Mouse (Mus musculus) kidney, adult 2 months (tissue): Measurements from ENCODE around the gene Rufy3. TPM values are rescaled to one million over a fixed set of nuclear protein-coding genes. Genes with fewer than 3 reads are reported as not detected.
A peak's percentile ranks its signal among the peaks of the same experiment; 100 is the strongest.

Experiments used
- DNase-seq: peaks from one replicate; pipeline ENCODE4 v3.0.0; 2021
- H3K27ac ChIP-seq: fragments of 200-500 bp; 2 replicates; pipeline ENCODE4 v1.5.1; 2012; ENCODE audit warnings: low read depth, low read length, control low read depth, inconsistent platforms; ENCODE audit not compliant: insufficient read depth
- H3K27me3 ChIP-seq: fragments of 200-500 bp; replicated peaks from 2 replicates; pipeline ENCODE4 v1.6.1; 2012; ENCODE audit warnings: mild to moderate bottlenecking, moderate library complexity, low read length, inconsistent platforms; ENCODE audit not compliant: control insufficient read depth, insufficient read depth
- H3K36me3 ChIP-seq: fragments of 200-500 bp; 2 replicates; pipeline ENCODE4 v1.6.1; 2012; ENCODE audit warnings: mild to moderate bottlenecking, moderate library complexity, low read length, inconsistent platforms; ENCODE audit not compliant: control insufficient read depth, insufficient read depth
- H3K4me1 ChIP-seq: fragments of 200-500 bp; 2 replicates; pipeline ENCODE4 v1.6.1; 2011; ENCODE audit warnings: low read length; ENCODE audit not compliant: control insufficient read depth, insufficient read depth
- H3K4me3 ChIP-seq: fragments of 200-500 bp; 2 replicates; pipeline ENCODE4 v1.5.1; 2011; ENCODE audit warnings: mild to moderate bottlenecking, low read depth, low read length, control low read depth; ENCODE audit not compliant: insufficient read depth
- CTCF ChIP-seq: fragments of 200-500 bp; conservative IDR thresholded peaks from 2 replicates; pipeline ENCODE4 v1.5.1; 2011; ENCODE audit warnings: low read depth, mild to moderate bottlenecking, control low read depth, low read length, moderate library complexity, mixed read lengths; ENCODE audit not compliant: insufficient read depth, insufficient read length
- POLR2A ChIP-seq: fragments of 200-500 bp; IDR thresholded peaks from one replicate; pipeline ENCODE4 v1.6.1; 2011; ENCODE audit warnings: low read depth, low read length, control low read depth
- WGBS: fragments of 180-500 bp; shearing (Covaris S2); methylation state at CpG from one replicate; pipeline ENCODE4 v1.1.7; 2018; 5-methylcytosine and 5-hydroxymethylcytosine counted together
- polyA plus RNA-seq: library from polyadenylated mRNA; depleted of rRNA; stranded (reverse); fragments of >200 nt; gene quantifications from 2 replicates; pipeline ENCODE4 v1.2.3, GENCODE M21; 2012

Gene Rufy3
- polyA plus RNA-seq, 1 experiment, result 24.0 TPM

GRCm38 (mm10) chr5:88604046-88604445 lies 39.2 kb downstream of the Rufy3 start:
- 92% methylated on average over 3 of the region's 3 CpGs for WGBS
- Histone ChIP-seq H3K4me1 (peaks cover 13% of the 10 kb centered on the region; the same call in 1 of the 2 replicates), H3K36me3 (no peaks in the 10 kb centered on the region; the same call in 1 of the 2 replicates), H3K27ac (no peak overlapping the region), H3K4me3 (no peak overlapping the region), H3K27me3 (no peaks in the 10 kb centered on the region)
- DNase-seq, result no peak
- no peak for TF ChIP-seq POLR2A
- no peak for TF ChIP-seq CTCF

- Histone ChIP-seq H3K36me3 (no peaks in the 10 kb centered on the region; the same call in 1 of the 2 replicates), H3K4me3 (no peak overlapping the region), H3K27ac (no peak overlapping the region), H3K27me3 (no peaks in the 10 kb centered on the region), H3K4me1 (peaks cover 11% of the 10 kb centered on the region; the same call in 1 of the 2 replicates)
- WGBS, result 84% methylated on average over 7 of the region's 7 CpGs
- no peak for DNase-seq
- TF ChIP-seq CTCF (no peak), POLR2A (no peak)
Measured at GRCm38 (mm10) chr5:88604641-88605358, 40.0 kb downstream of the Rufy3 start.

- DNase-seq, result no peak
- Histone ChIP-seq H3K4me3 (no peak overlapping the region), H3K27ac (no peak overlapping the region), H3K4me1 (no peaks in the 10 kb centered on the region), H3K36me3 (peaks cover 9% of the 10 kb centered on the region), H3K27me3 (no peaks in the 10 kb centered on the region)
- 97% methylated on average over 1 of the region's 1 CpGs for WGBS
- TF ChIP-seq POLR2A, result no peak
- TF ChIP-seq CTCF, result no peak
Measured at GRCm38 (mm10) chr5:88614129-88614528, 49.3 kb downstream of the Rufy3 start.

- no peaks in the 10 kb centered on the region for H3K27me3 ChIP-seq
- no peak for DNase-seq
- H3K4me3 ChIP-seq, result no peak overlapping the region
- peaks cover 11% of the 10 kb centered on the region for H3K36me3 ChIP-seq
- TF ChIP-seq POLR2A (no peak), CTCF (no peak)
- WGBS, result 76% methylated on average over 4 of the region's 4 CpGs
- H3K27ac ChIP-seq, result no peak overlapping the region
- no peaks in the 10 kb centered on the region for H3K4me1 ChIP-seq
Measured at GRCm38 (mm10) chr5:88616988-88617387, 52.1 kb downstream of the Rufy3 start.

GRCm38 (mm10) chr5:88627545-88627944 lies 62.7 kb downstream of the Rufy3 start:
- 86% methylated on average over 4 of the region's 4 CpGs for WGBS
- Histone ChIP-seq H3K27ac (no peak overlapping the region), H3K4me1 (peaks cover 13% of the 10 kb centered on the region; the same call in 1 of the 2 replicates), H3K27me3 (no peaks in the 10 kb centered on the region), H3K4me3 (no peak overlapping the region), H3K36me3 (peaks cover 2% of the 10 kb centered on the region; the same call in 1 of the 2 replicates)
- DNase-seq, result no peak
- TF ChIP-seq POLR2A, result no peak
- TF ChIP-seq CTCF, result no peak

- 63% methylated on average over 11 of the region's 11 CpGs for WGBS
- H3K4me1 ChIP-seq, result peaks cover 13% of the 10 kb centered on the region; the same call in 1 of the 2 replicates
- peaks cover 4% of the 10 kb centered on the region; the same call in 1 of the 2 replicates for H3K36me3 ChIP-seq
- DNase-seq, result no peak
- TF ChIP-seq CTCF (no peak), POLR2A (no peak)
- H3K4me3 ChIP-seq, result no peak overlapping the region
- no peak overlapping the region for H3K27ac ChIP-seq
- H3K27me3 ChIP-seq, result no peaks in the 10 kb centered on the region
Measured at GRCm38 (mm10) chr5:88629125-88629524, 64.3 kb downstream of the Rufy3 start.

GRCm38 (mm10) chr5:88629987-88630386 lies 65.1 kb downstream of the Rufy3 start:
- no peak for TF ChIP-seq POLR2A
- TF ChIP-seq CTCF, result no peak
- H3K27me3 ChIP-seq, result no peaks in the 10 kb centered on the region
- DNase-seq, result no peak
- H3K4me1 ChIP-seq, result peaks cover 13% of the 10 kb centered on the region; the same call in 1 of the 2 replicates
- H3K36me3 ChIP-seq, result peaks cover 4% of the 10 kb centered on the region; the same call in 1 of the 2 replicates
- H3K27ac ChIP-seq, result peak overlapping the region; percentile 46; the same call in 1 of the 2 replicates
- 73% methylated on average over 8 of the region's 8 CpGs for WGBS
- H3K4me3 ChIP-seq, result no peak overlapping the region
